Mouse (Mus musculus) G1E (cell line): ENCODE measurements around the gene Paqr4. TPM values are rescaled to one million over a fixed set of nuclear protein-coding genes. Genes with fewer than 3 reads are reported as not detected.
"Not testable (repeated sequence)": the region's sequence is repeated elsewhere in the genome, so short reads cannot be mapped to it uniquely, and the experiment has no call there.

ENCODE experiments used
- ATAC-seq: 2 replicates; pipeline ENCODE4 v1.8.0; 2016; ENCODE audit warnings: mild to moderate bottlenecking; ENCODE audit not compliant: insufficient number of reproducible peaks, poor library complexity, low FRiP score, severe bottlenecking; ENCODE audit errors: extremely low read depth
- DNase-seq: peaks from one replicate; pipeline ENCODE4 v3.0.0; 2012; ENCODE audit warnings: low spot score
- H3K27me3 ChIP-seq: 2 replicates; pipeline ENCODE4 v1.6.1; 2012; ENCODE audit warnings: mild to moderate bottlenecking, low read length, inconsistent platforms; ENCODE audit not compliant: insufficient read depth
- H3K36me3 ChIP-seq: replicated peaks from 2 replicates; pipeline ENCODE3; 2012; ENCODE audit warnings: mild to moderate bottlenecking, inconsistent platforms
- H3K4me1 ChIP-seq: 2 replicates; pipeline ENCODE4 v1.6.1; 2012; ENCODE audit warnings: low read depth, low read length, inconsistent platforms, mixed read lengths; ENCODE audit not compliant: insufficient read depth
- H3K4me3 ChIP-seq: 2 replicates; pipeline ENCODE4 v1.5.1; 2012; ENCODE audit warnings: low read depth, mild to moderate bottlenecking, inconsistent platforms, low read length, moderate library complexity, mixed read lengths
- H3K9me3 ChIP-seq: replicated peaks from 2 replicates; pipeline ENCODE4 v1.6.1; 2012; ENCODE audit warnings: inconsistent platforms
- CTCF ChIP-seq: IDR thresholded peaks from 2 replicates; pipeline ENCODE4 v1.5.1; 2012; ENCODE audit warnings: low read depth, low read length, inconsistent platforms, mixed read lengths
- GATA1 ChIP-seq: IDR thresholded peaks from 2 replicates; pipeline ENCODE4 v1.6.1; 2012; ENCODE audit warnings: borderline replicate concordance, low read length, inconsistent platforms, mixed read lengths
- GATA2 ChIP-seq: IDR thresholded peaks from 2 replicates; pipeline ENCODE4 v1.6.1; 2012; ENCODE audit warnings: low read depth, low read length, inconsistent platforms, borderline replicate concordance
- POLR2AphosphoS5 ChIP-seq: IDR thresholded peaks from 2 replicates; pipeline ENCODE4 v1.6.1; 2012; ENCODE audit warnings: low read depth, low read length, inconsistent platforms; ENCODE audit not compliant: insufficient replicate concordance
- TAL1 ChIP-seq: conservative IDR thresholded peaks from 2 replicates; pipeline ENCODE4 v1.6.1; 2012; ENCODE audit warnings: low read depth, low read length, inconsistent platforms, mixed read lengths
- polyA plus RNA-seq: library from polyadenylated mRNA; stranded (reverse); fragments of >175 nt; gene quantifications from 2 replicates; pipeline ENCODE4 v1.2.3, GENCODE M21; 2012
- total RNA-seq, 2 experiments: library from RNA; stranded (forward) in 1 of 2; stranded (reverse) in 1 of 2; fragments of 200-1000 nt in 1 of 2; fragments of >200 nt in 1 of 2; fragmentation: Nextera tagmentation in 1 of 2; gene quantifications; 2 replicates each; pipeline ENCODE4 v1.2.3; 2014 to 2017

Paqr4 gene
- total and polyA plus RNA-seq, 3 experiments, result 1.9 to 3.5 (median 2.6) TPM

DNA sequence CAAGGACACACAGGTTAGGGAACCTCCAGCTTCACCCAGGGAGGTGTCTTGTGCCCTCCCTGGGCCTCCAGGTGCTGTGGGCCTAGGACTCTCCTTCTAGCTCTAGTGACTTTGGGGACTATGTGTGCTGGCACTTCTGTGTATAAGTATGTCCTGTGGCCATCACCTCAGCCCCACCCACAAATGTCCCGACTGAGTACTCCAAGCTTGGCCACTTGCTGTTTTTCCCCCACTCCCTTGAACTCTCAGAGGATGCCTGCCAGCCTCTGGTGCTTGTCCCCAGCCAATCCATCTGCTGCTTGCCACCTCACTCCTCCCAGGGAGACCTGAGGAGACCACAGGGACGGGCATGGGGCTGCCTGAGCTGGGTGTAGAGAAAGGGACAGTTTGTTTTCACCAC lies 37.8 kb upstream of the Paqr4 start:
- Histone ChIP-seq H3K27me3 (peaks cover 53% of the 10 kb centered on the region), H3K9me3 (no peaks in the 10 kb centered on the region), H3K4me1 (peaks cover 5% of the 10 kb centered on the region; the same call in 1 of the 2 replicates), H3K36me3 (no peaks in the 10 kb centered on the region), H3K4me3 (no peak overlapping the region)
- DNase-seq, result no peak
- no peak for ATAC-seq
- TF ChIP-seq CTCF (no peak), POLR2AphosphoS5 (no peak), GATA2 (no peak), TAL1 (no peak), GATA1 (no peak)

DNA sequence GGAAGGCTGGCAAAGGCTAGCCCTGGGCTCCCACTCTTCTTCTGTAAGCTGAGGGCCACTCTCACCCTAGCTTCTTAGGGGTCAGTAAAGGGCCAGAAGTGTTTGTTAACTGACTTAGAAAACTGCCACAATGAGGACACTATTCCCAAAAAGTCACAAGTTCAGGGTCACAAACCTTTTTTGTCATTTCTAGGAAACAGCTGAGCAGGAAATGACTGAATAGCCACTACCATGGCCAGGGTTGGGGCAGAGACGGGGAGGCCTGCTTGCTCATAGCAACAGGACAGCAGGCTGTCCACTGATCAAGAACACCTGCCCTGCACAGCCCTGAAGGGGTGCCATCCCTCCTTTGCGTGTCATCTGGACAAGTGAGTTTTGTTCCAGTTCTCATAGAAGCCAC lies 36.5 kb upstream of the Paqr4 start:
- no peak for ATAC-seq
- no peak for DNase-seq
- no peaks in the 10 kb centered on the region for H3K36me3 ChIP-seq
- peaks cover 50% of the 10 kb centered on the region for H3K27me3 ChIP-seq
- H3K4me3 ChIP-seq, result no peak overlapping the region
- no peak for TF ChIP-seq POLR2AphosphoS5
- no peak for TF ChIP-seq TAL1
- TF ChIP-seq GATA1, result no peak
- TF ChIP-seq GATA2, result no peak
- TF ChIP-seq CTCF, result no peak
- H3K9me3 ChIP-seq, result no peaks in the 10 kb centered on the region
- peaks cover 5% of the 10 kb centered on the region; the same call in 1 of the 2 replicates for H3K4me1 ChIP-seq

DNA sequence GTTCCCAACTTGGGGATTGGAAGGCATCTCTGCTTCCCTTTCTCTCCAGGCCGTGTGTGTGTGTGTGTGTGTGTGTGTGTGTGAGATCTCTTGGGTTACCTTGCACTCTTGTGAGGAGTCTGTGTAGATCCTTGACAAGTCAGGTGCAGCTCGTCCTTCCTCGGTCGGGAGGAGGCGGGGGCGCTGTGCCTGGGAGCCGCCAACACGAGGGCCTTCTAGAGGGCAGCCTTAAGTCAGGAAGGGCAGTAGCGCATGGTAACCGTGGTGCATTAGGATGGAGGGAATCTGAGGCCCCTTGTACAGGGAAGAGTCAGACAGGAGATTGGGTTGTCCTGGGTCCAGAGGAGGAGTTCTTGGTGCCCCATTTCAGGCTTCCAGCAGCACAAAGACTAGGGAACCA lies 35.5 kb upstream of the Paqr4 start:
- ATAC-seq (no peak), DNase-seq (no peak)
- TF ChIP-seq POLR2AphosphoS5 (no peak), TAL1 (no peak), GATA1 (no peak), CTCF (no peak), GATA2 (no peak)
- no peak overlapping the region for H3K4me3 ChIP-seq
- H3K4me1 ChIP-seq, result peaks cover 6% of the 10 kb centered on the region
- H3K36me3 ChIP-seq, result no peaks in the 10 kb centered on the region
- peaks cover 47% of the 10 kb centered on the region for H3K27me3 ChIP-seq
- H3K9me3 ChIP-seq, result no peaks in the 10 kb centered on the region

DNA sequence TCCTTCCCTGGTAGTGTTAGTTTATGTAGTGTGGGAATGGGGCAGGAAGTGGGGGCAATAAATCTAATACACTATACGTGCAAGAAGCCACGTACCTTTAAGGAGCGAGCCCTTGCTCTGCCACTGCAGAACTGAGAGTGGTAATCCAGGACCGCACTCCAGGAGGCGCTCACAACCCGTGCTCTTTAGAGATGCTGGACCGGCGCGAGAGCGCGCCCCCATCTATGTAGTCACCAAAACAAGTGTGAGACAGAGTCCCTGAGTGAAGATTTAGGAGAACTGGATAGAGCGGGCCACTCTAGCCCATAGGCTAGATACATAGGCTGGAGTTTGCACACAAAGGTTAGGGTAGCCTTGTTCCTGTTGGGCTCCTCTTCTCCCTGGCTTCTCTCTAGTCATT lies 33.4 kb upstream of the Paqr4 start:
- peaks cover 16% of the 10 kb centered on the region for H3K4me1 ChIP-seq
- TF ChIP-seq CTCF (no peak), GATA1 (no peak), TAL1 (no peak), GATA2 (no peak), POLR2AphosphoS5 (no peak)
- DNase-seq (no peak), ATAC-seq (no peak)
- peaks cover 32% of the 10 kb centered on the region for H3K27me3 ChIP-seq
- H3K4me3 ChIP-seq, result no peak overlapping the region
- no peaks in the 10 kb centered on the region for H3K9me3 ChIP-seq
- H3K36me3 ChIP-seq, result peaks cover 4% of the 10 kb centered on the region

DNA sequence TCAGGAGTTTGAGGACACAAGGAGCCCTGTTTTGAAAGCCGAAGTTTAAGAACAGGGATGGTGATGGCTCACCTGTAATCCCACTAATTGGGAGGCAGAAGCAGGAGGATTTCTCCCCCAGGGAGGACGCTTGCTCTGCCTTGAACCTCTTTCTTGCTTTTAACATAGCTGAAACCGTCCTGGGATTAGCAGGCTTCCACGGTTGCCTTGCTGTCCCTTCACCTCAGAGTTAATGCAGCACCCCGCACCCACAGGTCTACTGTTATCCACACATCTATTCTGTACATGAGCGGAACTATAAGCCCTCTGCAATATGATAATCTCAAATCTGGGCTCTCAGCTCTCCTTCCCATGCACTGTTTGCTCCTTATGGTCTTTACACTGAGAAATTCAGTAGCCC lies 33.0 kb upstream of the Paqr4 start:
- DNase-seq (no peak), ATAC-seq (no peak)
- TF ChIP-seq TAL1 (no peak), GATA2 (no peak), CTCF (no peak), GATA1 (no peak), POLR2AphosphoS5 (no peak)
- no peak overlapping the region for H3K4me3 ChIP-seq
- H3K27me3 ChIP-seq, result peaks cover 28% of the 10 kb centered on the region
- peaks cover 16% of the 10 kb centered on the region for H3K4me1 ChIP-seq
- H3K36me3 ChIP-seq, result peaks cover 5% of the 10 kb centered on the region
- H3K9me3 ChIP-seq, result no peaks in the 10 kb centered on the region

DNA sequence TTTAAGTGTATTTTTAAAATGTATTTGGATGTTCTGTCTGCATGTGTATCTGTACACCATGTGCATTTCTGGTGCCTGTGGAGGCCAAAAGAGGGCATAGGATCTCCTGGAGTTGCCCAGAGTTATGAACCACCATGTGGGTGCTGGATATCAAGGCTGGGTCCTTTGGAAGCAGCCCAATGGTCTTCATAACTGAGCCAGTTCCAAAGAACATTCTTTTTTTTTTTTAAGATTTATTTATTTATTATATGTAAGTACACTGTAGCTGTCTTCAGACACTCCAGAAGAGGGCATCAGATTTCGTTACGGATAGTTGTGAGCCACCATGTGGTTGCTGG lies 31.5 kb upstream of the Paqr4 start:
- DNase-seq, result not testable (repeated sequence)

More for the DNA sequence above, 31.5 kb upstream of the Paqr4 start:
- H3K9me3 ChIP-seq, H3K4me3 ChIP-seq, ATAC-seq: not testable (repeated sequence)
- Histone ChIP-seq H3K27me3 (peaks cover 13% of the 10 kb centered on the region), H3K36me3 (peaks cover 13% of the 10 kb centered on the region), H3K4me1 (peaks cover 16% of the 10 kb centered on the region)
